Mouse (Mus musculus): ENCODE measurements around the gene Olfr420.

The Olfr420 gene

DNA sequence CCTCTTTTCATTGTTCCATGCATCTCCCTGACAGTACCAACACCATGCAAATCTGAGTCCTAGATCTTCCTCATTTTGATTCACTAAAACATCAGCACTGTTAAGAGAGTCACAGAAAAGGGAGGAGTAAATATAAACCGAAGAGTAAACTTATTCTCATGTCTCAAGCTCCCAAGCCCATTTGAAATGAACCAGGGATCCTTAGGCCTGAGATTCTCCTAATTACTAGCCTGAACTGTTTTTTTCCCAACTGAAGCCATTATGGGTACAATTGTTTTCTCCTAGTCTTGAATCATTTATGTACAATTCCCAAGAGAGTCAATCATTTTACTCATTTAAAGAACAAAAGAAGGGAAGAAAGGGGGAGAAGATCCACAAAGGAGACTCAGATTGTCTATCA, at the start of gene Olfr420:
Gene Olfr420, plus strand, starts transcription at position 301 of the 400 bp plus-strand sequence.
- DNase-seq: no peak

DNA sequence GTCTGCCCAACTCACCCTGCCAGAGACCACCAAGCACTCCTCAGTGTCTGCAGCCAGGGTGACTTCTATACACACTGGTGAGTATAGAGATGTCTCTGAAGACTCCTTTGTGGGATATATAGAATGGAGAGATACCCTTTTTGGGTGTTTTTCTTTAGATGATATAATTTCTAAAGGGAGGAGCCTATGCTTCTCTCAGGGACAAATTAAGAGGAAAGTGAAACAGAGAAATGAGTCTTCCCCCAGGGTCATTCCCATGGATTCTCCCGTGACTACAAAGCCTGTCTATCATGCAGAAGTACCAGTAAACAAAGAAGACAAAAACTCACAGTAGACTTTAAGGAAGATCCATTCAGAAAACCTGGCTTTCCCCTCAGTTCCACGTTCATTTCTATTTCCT, 34.4 kb upstream of the Olfr420 start, which contains the start of gene Olfr231:
Gene Olfr231, minus strand, starts transcription at position 101 of the 400 bp plus-strand sequence.
- DNase-seq: no peak

DNA sequence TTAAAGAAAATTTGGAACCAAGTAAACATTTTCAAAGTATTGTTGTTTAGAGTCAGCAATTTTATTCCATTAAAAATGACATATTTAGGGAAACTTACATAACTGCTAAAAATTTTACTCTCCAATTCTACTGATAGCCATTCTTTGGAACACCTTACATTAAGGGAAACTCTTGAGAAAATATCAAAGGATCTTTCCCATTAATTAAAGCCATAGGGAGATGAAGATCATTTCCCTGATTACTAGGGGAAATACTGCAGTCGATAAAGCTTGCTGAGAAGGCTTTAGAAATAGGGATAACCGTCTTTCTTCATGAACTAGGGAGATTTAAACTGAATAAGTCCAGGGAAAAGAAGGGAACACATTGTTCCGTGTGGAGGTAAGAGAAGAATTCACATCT, 24.2 kb upstream of the Olfr420 start, which contains the start of gene Olfr424:
Gene Olfr424, plus strand, starts transcription at position 301 of the 400 bp plus-strand sequence.
- no peak for DNase-seq

DNA sequence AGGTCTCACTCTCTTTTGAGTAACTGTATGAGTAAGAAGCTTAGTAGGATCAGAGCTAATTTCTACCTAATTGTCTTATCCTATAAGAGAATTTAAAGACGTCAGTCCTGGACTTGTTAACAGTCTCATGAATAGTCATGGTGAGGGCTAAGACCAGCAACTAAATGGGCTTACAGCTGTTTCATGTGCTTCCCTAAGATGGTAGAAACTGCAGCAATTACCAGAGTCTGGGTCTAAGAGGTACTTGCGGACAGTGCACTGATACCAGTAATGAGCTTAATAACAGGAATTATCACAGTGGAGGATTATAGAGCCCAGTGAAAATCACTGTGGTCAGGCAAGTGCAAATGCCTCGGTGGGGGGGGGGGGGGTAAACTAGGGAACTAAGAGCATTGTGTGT, 23.4 kb upstream of the Olfr420 start:
- no peak for DNase-seq

DNA sequence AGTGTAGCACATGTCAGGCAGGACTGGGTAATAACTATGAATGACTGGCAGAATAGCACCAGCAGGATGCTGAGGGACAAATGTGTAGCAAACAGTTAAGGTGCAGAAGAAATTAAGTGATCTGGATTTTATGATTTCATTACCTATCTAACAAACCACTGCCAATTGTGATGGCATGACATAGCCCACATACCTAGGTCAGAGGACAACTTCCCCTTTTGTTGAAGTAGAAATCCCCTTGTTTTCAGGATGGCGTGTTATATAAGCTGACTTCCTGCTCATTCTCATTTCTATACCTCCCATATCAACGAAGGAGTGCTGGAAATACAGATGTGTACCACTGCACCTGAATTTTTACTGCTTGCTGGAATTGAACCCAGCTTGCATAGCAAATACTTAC, 14.0 kb upstream of the Olfr420 start:
- no peak for DNase-seq

DNA sequence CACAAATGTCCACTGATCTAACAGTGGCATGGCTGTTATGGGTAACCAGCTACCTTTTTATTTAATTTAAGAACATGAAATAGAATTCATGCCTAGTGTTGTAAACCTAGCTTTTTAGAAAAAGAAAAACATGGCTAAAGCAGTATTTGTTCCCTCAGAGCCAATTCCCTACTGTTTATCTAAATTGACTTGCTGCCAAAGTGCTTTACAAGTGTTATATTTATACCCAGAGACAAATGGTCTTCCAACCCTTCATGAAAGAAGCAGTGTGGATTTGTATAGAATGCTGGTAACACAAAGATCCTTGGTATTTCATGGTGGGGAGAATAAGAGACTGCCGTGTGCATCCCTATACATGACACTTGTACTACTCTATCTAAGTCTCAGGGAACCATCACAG, 8.7 kb upstream of the Olfr420 start:
- no peak for DNase-seq

DNA sequence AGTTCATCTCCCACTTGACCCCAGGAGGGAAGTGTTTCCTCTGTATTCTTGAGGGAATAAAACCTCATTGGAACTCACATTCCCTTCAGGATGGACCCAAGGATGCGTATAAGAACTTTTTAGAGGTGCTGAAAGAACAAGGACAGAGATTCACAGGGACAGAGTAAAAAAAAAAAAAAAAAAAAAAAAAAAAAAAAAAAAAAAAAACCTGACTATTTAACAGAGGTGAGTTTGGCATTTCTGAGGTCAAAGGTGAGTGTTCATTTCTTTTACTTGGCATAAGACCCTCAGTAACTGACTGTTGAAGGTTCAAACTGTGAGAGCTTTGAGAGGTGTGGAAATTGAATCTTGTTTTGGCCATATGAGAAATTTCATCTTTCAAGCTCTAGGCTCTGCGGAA, 6.1 kb upstream of the Olfr420 start:
- no peak for DNase-seq

DNA sequence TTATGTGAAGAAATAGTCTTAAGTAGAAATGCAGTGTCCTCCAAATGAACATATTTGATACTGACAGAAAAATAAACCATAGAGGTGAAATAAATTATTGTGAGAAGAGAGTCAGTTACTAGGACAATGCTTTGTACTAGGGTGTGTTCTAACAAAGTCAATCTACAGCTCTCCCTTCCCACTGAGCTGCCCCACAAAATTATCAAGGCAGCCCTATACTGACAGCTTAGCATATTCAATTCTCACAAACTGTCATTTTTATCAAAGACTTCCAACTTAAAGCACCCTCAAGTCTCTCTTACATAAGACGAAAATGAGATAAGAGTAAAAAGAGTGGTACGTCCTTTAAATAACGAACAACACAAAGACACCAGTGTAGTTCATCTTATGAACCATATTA, 2.2 kb downstream of the Olfr420 start:
- DNase-seq: no peak

DNA sequence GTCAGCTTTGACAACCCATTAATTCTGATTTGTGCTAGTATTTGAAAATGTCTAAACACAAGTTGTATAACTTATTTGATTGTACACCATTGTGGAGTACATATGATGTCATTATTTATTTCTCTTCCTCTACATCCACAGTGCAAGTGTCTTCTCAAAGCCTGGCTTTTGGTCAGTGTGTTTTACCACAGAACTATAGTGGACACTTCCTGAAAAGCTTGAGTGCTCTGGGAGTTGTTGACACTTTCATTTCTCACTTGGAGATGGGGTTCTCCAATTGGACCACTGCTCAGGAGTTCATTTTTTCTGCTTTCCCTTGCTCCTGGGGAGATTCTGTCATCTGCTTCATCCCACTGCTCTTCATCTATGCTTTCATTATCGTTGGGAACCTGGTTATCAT, 3.1 kb downstream of the Olfr420 start:
- no peak for DNase-seq

DNA sequence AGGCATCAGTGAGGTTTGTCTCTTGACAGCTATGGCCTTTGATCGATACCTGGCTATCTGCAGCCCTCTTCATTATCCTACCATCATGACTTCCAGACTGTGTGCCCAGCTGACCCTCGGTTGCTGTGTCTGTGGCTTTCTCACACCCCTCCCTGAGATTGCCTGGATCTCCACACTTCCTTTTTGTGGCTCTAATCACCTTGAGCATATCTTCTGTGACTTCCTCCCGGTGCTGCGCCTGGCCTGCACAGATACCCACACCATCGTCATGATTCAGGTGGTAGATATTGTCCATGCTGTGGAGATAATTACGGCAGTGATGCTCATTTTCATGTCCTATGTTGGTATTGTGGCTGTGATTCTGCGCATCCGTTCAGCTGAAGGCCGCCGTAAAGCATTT, 3.7 kb downstream of the Olfr420 start:
- DNase-seq: no peak

DNA sequence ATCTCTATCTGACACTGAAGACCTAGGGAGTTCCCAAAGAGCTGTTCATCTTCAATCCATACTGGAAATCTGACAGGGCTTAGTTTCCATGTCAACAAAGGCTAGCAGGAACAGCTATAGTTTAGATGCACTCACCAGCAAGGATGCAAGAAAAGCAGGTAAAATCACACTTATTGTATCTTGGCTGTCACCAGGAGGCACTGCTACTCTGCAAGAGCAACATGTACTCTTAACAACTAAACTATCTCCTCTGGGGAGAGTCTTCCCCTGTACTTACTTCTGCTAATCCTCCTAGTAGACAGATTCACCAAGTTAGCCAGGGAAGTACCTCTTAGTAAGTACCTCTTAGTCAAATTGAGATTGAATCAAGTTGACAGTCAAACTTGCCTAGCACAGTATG, 13.6 kb downstream of the Olfr420 start:
- DNase-seq: no peak

DNA sequence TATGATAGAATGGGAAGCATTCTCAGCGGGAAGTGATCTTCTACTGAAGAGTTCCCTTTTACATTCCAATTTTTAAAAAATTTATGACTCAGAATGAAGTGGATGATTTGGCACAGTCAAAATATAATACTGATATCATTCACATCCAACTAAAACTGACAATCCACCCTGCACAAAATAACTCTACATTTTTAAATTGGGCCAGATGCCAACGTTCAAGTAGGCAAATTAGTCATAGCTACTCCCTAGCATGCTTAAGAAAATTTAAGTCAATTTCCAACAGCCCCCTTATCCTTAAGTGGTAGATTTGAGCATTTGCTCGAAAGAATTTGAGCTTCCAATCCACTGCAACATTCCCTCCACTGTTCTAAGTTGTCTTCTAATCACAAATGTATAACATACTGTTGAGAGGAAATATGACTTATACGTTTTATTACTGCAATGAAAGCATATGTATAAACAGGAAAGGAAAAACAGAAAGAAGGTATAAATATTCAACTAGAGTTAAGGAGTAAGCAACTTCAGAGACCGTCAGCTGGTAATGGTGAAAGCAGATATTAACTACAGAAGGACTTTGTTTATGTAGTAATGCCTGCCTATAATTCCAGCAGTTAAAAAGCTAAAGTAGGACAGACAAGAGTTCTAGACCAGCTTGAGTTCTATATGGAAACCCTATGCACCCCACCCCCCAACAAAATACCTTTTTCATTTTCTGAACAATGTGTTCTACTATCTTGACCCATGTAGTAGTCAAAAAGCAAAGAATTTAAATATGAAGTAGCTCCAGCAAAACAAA, 15.5 kb downstream of the Olfr420 start:
- DNase-seq: no peak

DNA sequence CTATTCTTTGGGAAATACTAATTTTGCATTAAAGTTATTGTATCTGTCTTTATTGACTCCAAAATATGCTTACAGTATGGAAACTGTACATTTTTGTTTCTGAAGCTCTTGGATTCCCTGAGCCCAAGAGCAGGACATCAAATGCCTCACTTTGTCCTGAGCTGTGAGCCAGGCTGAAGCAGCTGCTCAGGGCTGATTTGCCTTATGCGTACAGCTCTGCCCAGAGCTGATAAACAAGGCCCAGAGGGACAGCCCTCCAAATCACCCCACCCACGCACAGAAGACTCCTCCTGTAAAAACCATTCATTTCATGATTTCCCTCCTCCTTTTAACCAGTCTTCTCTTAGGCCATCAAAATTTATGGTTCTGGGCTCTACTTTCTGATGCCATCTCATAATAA, 16.1 kb downstream of the Olfr420 start:
- no peak for DNase-seq

DNA sequence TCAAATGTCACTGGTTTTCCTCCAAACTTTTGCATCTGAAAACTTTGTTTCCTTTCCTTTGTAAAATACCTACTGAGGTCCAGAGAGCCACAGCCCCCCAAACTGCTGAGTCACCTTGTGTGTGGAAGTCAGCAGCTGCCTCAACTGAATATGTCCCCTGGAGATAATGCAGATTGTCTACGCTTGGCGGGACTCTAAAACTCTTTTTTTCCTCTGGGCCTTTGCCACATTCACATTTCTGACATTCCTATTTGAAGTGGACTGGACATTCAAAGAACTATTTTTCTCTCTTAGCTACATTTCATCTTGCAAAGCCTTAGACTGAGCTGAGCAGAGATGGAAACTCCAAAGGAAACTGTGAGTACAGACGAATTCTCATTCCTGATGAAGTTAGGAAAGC, 17.2 kb downstream of the Olfr420 start, which contains the start of gene Spta1:
Gene Spta1, plus strand, starts transcription at position 172 of the 400 bp plus-strand sequence.
- DNase-seq: no peak

DNA sequence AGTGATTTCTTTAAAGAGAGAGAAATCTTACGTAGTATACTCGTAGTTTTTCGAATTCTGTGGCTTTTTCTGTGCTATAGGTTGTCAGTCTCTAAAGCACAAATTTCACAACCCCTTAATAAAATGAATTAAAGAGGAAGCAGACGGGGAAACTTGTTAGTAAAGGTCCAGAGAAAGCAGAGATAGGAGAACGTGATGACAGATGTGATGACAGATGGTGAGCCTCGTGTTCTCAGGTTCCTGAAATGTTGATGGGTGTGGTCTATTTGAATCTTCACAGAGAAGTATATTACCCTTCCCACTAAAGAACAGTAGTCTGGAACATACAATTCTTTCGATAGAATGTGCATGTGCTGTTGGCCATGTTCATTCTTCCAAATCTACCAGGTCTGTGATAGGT, 49.3 kb downstream of the Olfr420 start:
- DNase-seq: no peak

All from kidney, postnatal 10 days (tissue).